Mouse (Mus musculus) NIH3T3 (cell line): ENCODE results near the gene Parp3.

Experiments
- DNase-seq: peaks from one replicate; pipeline ENCODE4 v3.0.0-alpha.2; 2012; ENCODE audit warnings: low read depth

Gene Parp3

GRCm38 (mm10) chr9:106428719-106429220 lies 48.0 kb downstream of the Parp3 start:
- no peak for DNase-seq

- DNase-seq = peak; percentile 93
Measured at GRCm38 (mm10) chr9:106421865-106422160, 54.9 kb downstream of the Parp3 start.

- DNase-seq = no peak
Measured at GRCm38 (mm10) chr9:106421033-106421864, 55.5 kb downstream of the Parp3 start.

- no peak for DNase-seq
Measured at GRCm38 (mm10) chr9:106420608-106421007, 56.1 kb downstream of the Parp3 start.
